Mouse (Mus musculus) lung, postnatal 4 days (tissue): ENCODE measurements around the gene Olfr508.
"Not testable (repeated sequence)": the region's sequence is repeated elsewhere in the genome, so short reads cannot be mapped to it uniquely, and the experiment has no call there.

Experiments
- DNase-seq, 2 experiments: peaks; one replicate each; pipeline ENCODE4 v3.0.0; 2021

The Olfr508 gene

DNA sequence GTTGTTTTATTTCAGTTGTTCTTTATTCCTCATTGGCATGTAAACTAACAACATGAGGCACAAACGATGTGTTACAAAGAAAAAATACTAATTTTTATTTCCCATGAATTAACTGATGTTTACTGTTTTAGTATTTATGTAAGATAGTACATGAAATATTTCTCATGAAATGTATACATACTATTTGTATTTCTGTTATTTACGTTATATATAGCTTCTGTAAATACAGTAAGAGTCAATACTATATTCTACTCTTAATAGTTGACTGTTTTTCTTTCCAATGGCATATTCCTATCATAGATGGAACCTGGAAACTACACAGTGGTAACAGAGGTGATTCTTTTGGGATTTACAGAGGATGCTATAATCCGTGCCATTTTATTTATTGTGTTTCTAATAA, at the start of gene Olfr508:
Olfr508 (plus strand) TSS at position 301 of the 400 bp plus-strand sequence.
- DNase-seq: no peak

DNA sequence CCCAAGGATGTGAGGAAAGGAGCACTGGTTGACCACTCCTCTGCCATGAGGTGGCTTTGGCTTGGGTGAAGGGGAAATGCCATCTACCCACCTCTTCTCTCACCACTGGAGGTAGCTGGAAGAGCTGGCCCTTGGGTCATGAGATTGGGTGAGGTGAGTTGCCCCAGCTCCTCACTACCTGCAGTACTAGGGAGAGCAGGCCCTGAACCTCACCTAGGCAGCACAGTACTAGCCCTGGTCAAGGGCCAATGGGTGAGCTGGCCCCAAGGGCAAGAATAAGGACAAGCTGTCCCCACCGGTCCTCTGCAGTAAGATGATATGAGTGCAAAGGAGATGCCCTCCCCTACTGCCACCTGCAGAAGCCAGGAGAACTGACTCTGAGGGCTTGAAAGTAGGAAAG, 40.0 kb upstream of the Olfr508 start:
- DNase-seq: no peak

DNA sequence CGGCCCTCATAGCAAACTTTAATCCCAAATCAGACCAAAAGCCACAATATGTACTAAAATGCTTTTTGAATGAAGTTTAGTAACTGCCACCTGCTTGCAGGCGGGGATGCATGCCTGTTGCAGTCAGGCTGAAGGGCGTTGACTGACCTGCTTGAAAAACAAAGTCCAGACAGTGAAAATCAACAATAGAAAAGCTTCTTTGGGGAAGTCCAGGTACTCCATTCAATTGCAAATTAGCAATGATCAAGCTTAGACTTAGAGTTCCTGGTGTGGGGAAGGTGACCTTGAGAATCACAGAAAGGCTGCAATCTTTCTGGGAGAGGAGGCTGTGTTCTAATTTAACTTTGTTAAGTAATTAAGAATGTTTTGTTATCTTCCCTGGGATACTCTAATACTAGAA, 27.9 kb upstream of the Olfr508 start:
- not testable (repeated sequence) for DNase-seq

DNA sequence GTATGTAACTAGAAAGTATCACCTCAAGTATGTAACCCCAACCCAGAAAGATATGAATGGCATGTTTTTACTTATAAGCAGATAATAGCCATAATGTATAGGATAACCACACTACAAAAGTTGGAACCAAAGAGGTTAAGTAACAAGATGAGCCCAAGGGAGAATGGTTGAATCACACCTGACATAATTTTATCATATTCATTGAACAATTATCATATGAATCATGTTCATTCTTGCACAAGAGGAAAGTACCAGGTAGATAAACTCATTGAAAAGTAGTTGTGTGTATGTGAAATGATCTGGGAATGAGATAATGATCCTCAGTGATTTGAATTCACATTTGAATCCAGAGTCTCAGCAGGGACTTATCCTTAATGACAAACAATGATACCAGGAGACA, 19.3 kb upstream of the Olfr508 start, which contains the start of gene Olfr506:
Olfr506 (plus strand) TSS at position 301 of the 400 bp plus-strand sequence.
- DNase-seq: no peak

DNA sequence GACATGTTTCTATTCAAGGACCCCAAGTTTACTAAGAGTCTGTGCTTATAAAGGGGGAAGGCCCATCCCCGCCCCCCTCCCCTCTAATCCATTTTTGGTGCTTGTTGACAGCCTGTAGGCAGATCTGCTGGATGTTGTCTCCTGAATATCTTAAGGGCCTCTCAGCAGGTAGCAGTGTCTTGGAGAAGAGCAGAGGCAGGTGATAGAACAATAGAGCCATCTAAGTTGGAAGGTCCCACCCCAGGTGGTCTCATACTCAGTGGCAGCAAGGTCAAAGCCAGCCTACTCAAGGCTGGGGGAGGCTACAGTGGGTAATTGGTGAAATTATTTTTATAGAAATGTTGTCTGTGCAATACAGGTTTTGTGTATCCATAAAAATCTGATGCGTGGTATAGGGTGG, 15.7 kb upstream of the Olfr508 start:
- DNase-seq: no peak

DNA sequence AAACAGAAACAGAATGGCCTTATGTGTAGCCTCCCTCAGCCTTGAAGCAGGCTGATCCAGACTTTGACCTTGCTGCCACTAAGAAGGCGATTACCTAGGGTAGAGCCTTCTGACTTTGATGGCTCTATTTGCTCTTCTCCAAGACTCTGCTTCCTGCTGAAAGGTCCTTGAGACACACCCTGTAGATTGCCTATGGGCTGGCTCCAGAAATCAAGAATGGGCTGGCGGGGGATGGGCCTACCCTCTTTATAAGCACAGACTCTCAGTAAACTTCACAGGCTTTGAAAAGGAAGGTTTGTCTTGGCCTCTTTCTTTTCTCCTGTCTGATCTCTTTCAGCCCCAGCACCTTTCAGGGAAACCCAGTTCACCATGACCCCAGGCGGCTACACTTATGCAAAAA, 13.0 kb upstream of the Olfr508 start:
- DNase-seq: not testable (repeated sequence)

DNA sequence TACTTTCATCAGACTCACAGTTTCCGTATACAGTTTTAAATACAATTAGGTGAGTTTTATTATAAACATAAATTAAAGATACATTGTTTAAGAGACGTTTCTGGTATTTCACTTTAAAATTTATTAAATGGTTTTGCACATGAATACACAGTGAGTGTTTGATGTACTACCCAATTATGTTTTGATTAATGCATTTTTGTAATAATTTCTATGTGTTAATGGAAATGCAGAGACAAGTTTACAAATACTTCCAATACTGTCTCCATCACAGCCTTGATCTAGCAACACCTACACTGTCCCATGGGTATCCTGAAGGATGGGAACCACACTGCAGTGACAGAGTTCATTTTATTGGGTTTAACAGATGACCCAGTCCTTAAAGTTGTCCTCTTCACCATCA, 8.3 kb upstream of the Olfr508 start, which contains the start of gene Olfr507:
Olfr507 (plus strand) TSS at position 301 of the 400 bp plus-strand sequence.
- DNase-seq: no peak

DNA sequence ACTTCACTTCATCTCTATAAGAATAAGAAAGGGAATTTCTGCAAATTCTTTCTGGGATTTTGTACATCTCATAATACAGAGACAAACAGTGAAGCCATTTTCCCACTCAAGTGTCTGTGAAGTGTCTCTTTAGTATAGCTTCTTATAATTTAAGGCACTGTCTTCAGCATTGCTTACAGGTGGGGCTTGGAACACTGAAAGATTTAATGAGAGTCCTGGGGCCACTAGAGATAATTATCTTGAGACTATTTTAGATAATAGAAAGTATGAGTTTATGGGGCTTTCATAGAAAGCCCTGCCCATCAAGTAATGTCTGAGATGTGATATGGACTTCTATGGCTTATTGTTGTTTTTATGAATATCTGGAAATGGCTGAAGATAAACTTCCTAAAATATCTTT, 22.0 kb downstream of the Olfr508 start, which contains the start of gene Olfr509:
Olfr509 (minus strand) TSS at position 101 of the 400 bp plus-strand sequence.
- DNase-seq: no peak

DNA sequence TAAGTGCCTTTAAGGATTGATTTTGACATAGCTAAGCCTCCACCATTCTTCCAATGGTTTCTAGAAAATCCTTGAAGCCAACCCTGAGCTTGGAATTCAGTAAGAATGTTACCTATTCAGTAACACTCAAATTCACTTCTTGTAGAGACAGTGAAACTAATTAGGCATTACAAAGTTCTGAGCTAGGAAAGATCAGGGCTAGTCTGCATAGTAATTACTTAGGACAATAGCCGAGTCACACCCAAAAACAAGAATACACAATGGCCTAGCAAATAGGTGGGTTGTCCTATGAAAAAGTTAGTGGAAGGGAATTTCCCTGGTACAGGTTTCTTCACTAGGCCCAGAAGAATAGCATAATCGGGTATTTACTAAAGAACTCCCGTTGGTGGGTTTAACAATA, 32.6 kb downstream of the Olfr508 start:
- DNase-seq: no peak

DNA sequence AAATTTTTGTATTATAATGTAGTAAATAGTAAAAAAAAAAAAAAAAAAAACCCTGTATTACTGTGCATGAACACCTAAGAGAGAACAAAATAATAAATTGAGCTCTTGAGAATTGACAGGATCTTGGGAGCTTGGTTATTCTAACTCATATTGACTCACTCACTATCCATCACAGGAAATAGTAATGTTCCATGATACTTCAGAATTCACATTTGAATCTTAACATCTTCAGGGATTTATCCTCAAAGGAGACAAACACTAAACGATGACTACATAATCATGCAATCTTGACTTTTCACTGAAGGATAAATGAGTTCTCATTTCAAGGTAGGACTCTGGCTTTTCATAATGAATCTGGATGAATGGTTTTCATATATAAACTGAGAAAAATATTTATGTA, 36.3 kb downstream of the Olfr508 start, which contains the start of gene Olfr510:
Olfr510 (plus strand) TSS at position 301 of the 400 bp plus-strand sequence.
- no peak for DNase-seq

DNA sequence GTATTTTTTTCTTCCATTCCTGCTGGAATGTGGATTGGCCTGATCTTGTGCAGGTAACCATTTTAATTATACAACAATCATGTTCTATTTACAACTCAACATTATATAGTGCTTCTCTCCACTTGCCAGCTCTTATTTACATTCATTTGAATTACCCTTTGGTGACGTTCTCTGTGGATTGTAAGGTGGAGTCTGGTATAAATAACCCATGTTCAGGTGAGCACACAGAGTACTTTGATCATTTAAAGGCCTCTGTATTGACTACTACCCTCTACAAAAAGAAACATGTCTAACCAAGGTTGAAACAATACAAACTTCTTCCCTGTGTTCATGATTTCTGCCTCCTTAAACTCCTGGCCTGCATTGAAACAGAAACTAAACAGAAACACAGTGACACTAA, 41.3 kb downstream of the Olfr508 start:
- no peak for DNase-seq

DNA sequence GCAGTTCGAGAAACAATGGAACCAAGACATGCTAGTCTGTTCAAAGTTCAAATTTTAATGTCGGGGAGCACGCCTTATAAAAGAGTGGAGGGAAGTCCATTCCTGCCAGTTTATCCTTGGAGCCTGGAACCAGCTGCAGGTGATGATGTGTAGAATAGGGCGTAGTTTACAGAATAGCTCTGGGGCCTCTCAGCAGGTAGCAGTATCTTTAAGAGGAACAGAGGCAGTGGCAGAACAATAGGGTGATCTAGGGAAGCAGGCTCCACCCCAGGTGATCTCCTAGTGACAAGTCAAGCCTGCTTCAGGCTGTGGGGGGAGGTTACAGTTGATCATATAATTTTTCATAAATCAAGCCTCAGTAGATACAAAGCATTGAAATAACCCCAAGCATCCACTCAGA, 49.1 kb downstream of the Olfr508 start:
- DNase-seq: no peak
